Mouse (Mus musculus): ENCODE measurements around the gene Inka1.

GRCm38 (mm10) chr9:107960928-107961327 lies 24.8 kb downstream of the Inka1 start:
- peak; percentile 54 for TF ChIP-seq CTCF (IDR thresholded peaks at IDR 0.05; ENCODE audit: low read depth)
- no peak for TF ChIP-seq EP300 (IDR thresholded peaks at IDR 0.05; ENCODE audit: low read depth)

Data from liver, postnatal 0 days (tissue).